Mouse (Mus musculus): Measurements from ENCODE around the gene Vgll4.

Gene Vgll4

GRCm38 (mm10) chr6:114883261-114883740, 86.5 kb downstream of the Vgll4 start:
- ChIA-PET POLR2A (interaction anchor here (0.5 to 4.3 kb wide), 30 partner anchors 8 to 1413 kb away, joined by 3 to 52 read pairs (median 5); partner anchors contain the start of gene Vgll4 (in 1 of the 4)), CTCF (interaction anchor here (0.6 to 2.5 kb wide), 14 partner anchors 8 to 185 kb away, joined by 3 to 14 read pairs (median 4); no protein-coding TSS in a partner anchor)

- CTCF ChIA-PET: interaction anchor here in 3 of 4 experiments (1.0 to 2.5 kb wide), 9 partner anchors 8 to 185 kb away, joined by 3 to 14 read pairs (median 5); no protein-coding TSS in a partner anchor
- POLR2A ChIA-PET: interaction anchor here in 3 of 4 experiments (0.6 to 4.3 kb wide), 22 partner anchors 8 to 154 kb away, joined by 3 to 52 read pairs (median 4); partner anchors contain the start of gene Vgll4 (in 1 of the 3)
Observed at GRCm38 (mm10) chr6:114882675-114883074, 87.1 kb downstream of the Vgll4 start.

- POLR2A ChIA-PET: interaction anchor here in 2 of 4 experiments (0.6 to 4.3 kb wide), 14 partner anchors 8 to 103 kb away, joined by 3 to 52 read pairs (median 4); partner anchors contain the start of gene Vgll4 (in 1 of the 2)
- CTCF ChIA-PET: interaction anchor here in 3 of 4 experiments (1.0 to 2.5 kb wide), 7 partner anchors 8 to 184 kb away, joined by 3 to 14 read pairs (median 5); no protein-coding TSS in a partner anchor
Observed at GRCm38 (mm10) chr6:114882212-114882611, 87.6 kb downstream of the Vgll4 start.

- CTCF ChIA-PET: interaction anchor here (0.6 to 1.1 kb wide), 5 partner anchors 10 to 16 kb away, joined by 3 to 11 read pairs (median 4); no protein-coding TSS in a partner anchor
- POLR2A ChIA-PET: interaction anchor here in 2 of 4 experiments (1.0 to 4.3 kb wide), 4 partner anchors 8 to 15 kb away, joined by 3 to 19 read pairs (median 4); no protein-coding TSS in a partner anchor
Observed at GRCm38 (mm10) chr6:114880798-114881197, 89.0 kb downstream of the Vgll4 start.

- ChIA-PET CTCF (no interaction called here), POLR2A (interaction anchor here in 3 of 4 experiments (0.6 to 1.7 kb wide), 6 partner anchors 11 to 149 kb away, joined by 3 to 4 read pairs (median 3); no protein-coding TSS in a partner anchor)
Observed at GRCm38 (mm10) chr6:114878841-114879520, 90.8 kb downstream of the Vgll4 start.

- POLR2A ChIA-PET: interaction anchor here in 3 of 4 experiments (0.6 to 6.6 kb wide), 9 partner anchors 8 to 93 kb away, joined by 3 to 52 read pairs (median 5); partner anchors contain the start of gene Vgll4 (in 1 of the 3)
- CTCF ChIA-PET: interaction anchor here in 1 of 4 experiments (0.7 to 1.3 kb wide), 3 partner anchors 15 to 818 kb away, joined by 4 to 7 read pairs (median 5); no protein-coding TSS in a partner anchor
Observed at GRCm38 (mm10) chr6:114876546-114876945, 93.2 kb downstream of the Vgll4 start.

- ChIA-PET POLR2A (interaction anchor here in 3 of 4 experiments (0.6 to 6.6 kb wide), 9 partner anchors 8 to 94 kb away, joined by 3 to 52 read pairs (median 6); partner anchors contain the start of gene Vgll4 (in 1 of the 3)), CTCF (interaction anchor here in 2 of 4 experiments (0.6 to 1.3 kb wide), 2 partner anchors 44 to 152 kb away, joined by 3 read pairs; no protein-coding TSS in a partner anchor)
Observed at GRCm38 (mm10) chr6:114876033-114876432, 93.8 kb downstream of the Vgll4 start.

- POLR2A ChIA-PET: interaction anchor here in 3 of 4 experiments (1.0 to 6.6 kb wide), 10 partner anchors 8 to 95 kb away, joined by 3 to 52 read pairs (median 6); partner anchors contain the start of gene Vgll4 (in 1 of the 3)
- CTCF ChIA-PET: interaction anchor here (0.7 to 1.7 kb wide), 9 partner anchors 8 to 151 kb away, joined by 3 to 5 read pairs (median 3); partner anchors contain the start of gene Vgll4 (in 1 of the 4)
Observed at GRCm38 (mm10) chr6:114875018-114875558, 94.7 kb downstream of the Vgll4 start.

- CTCF ChIA-PET: interaction anchor here in 3 of 4 experiments (0.8 to 2.7 kb wide), 12 partner anchors 9 to 156 kb away, joined by 3 to 14 read pairs (median 3); no protein-coding TSS in a partner anchor
- POLR2A ChIA-PET: interaction anchor here in 3 of 4 experiments (0.8 to 6.6 kb wide), 12 partner anchors 9 to 31 kb away, joined by 3 to 52 read pairs (median 4); no protein-coding TSS in a partner anchor
Observed at GRCm38 (mm10) chr6:114874138-114874928, 95.5 kb downstream of the Vgll4 start.

- CTCF ChIA-PET: interaction anchor here in 2 of 4 experiments (0.8 to 2.7 kb wide), 8 partner anchors 9 to 156 kb away, joined by 3 to 14 read pairs (median 3); no protein-coding TSS in a partner anchor
- POLR2A ChIA-PET: interaction anchor here in 3 of 4 experiments (0.5 to 6.6 kb wide), 12 partner anchors 10 to 989 kb away, joined by 3 to 52 read pairs (median 4); no protein-coding TSS in a partner anchor
Observed at GRCm38 (mm10) chr6:114873808-114874137, 96.0 kb downstream of the Vgll4 start.

GRCm38 (mm10) chr6:114871010-114871660, 98.7 kb downstream of the Vgll4 start:
- POLR2A ChIA-PET: interaction anchor here in 2 of 4 experiments (1.1 to 6.6 kb wide), 7 partner anchors 12 to 155 kb away, joined by 3 to 52 read pairs (median 3); no protein-coding TSS in a partner anchor
- CTCF ChIA-PET: interaction anchor here in 3 of 4 experiments (0.6 to 2.0 kb wide), 16 partner anchors 9 to 147 kb away, joined by 3 to 12 read pairs (median 4); no protein-coding TSS in a partner anchor

GRCm38 (mm10) chr6:114869501-114870076, 100.2 kb downstream of the Vgll4 start:
- POLR2A ChIA-PET: interaction anchor here in 2 of 4 experiments (0.8 to 6.6 kb wide), 6 partner anchors 8 to 15 kb away, joined by 3 to 52 read pairs (median 4); no protein-coding TSS in a partner anchor
- CTCF ChIA-PET: interaction anchor here in 3 of 4 experiments (0.8 to 2.0 kb wide), 6 partner anchors 13 to 55 kb away, joined by 3 to 12 read pairs (median 4); no protein-coding TSS in a partner anchor

GRCm38 (mm10) chr6:114868656-114869055, 101.1 kb downstream of the Vgll4 start:
- CTCF ChIA-PET: interaction anchor here in 2 of 4 experiments (1.2 kb wide), 2 partner anchors 15 to 54 kb away, joined by 3 read pairs; no protein-coding TSS in a partner anchor
- POLR2A ChIA-PET: interaction anchor here in 2 of 4 experiments (1.1 to 1.3 kb wide), 2 partner anchors 10 to 15 kb away, joined by 3 to 4 read pairs; no protein-coding TSS in a partner anchor

GRCm38 (mm10) chr6:114866619-114867018, 103.2 kb downstream of the Vgll4 start:
- CTCF ChIA-PET: interaction anchor here in 3 of 4 experiments (0.5 to 0.9 kb wide), 4 partner anchors 28 to 594 kb away, joined by 3 to 5 read pairs (median 4); no protein-coding TSS in a partner anchor
- POLR2A ChIA-PET: interaction anchor here in 2 of 4 experiments (0.7 to 1.4 kb wide), 5 partner anchors 8 to 103 kb away, joined by 3 to 6 read pairs (median 3); partner anchors contain the start of gene Vgll4 (in 1 of the 2)

GRCm38 (mm10) chr6:114866078-114866477, 103.7 kb downstream of the Vgll4 start:
- CTCF ChIA-PET: interaction anchor here in 1 of 4 experiments (0.7 to 0.9 kb wide), 2 partner anchors 51 to 485 kb away, joined by 3 read pairs; no protein-coding TSS in a partner anchor
- POLR2A ChIA-PET: interaction anchor here in 2 of 4 experiments (0.7 to 3.0 kb wide), 5 partner anchors 9 to 104 kb away, joined by 3 to 10 read pairs (median 4); partner anchors contain the start of gene Vgll4 (in 1 of the 2)

Data from embryonic stem cell, embryonic (primary cell).